Mouse (Mus musculus): Measurements from ENCODE around the gene Olfr90.
A peak's percentile ranks its signal among the peaks of the same experiment; 100 is the strongest.

Olfr90 gene

GRCm38 (mm10) chr17:37062101-37062641, 26.1 kb downstream of the Olfr90 start:
- ATAC-seq (ENCODE audit: low TSS enrichment), result peak; percentile 76

- ATAC-seq (ENCODE audit: low TSS enrichment), result no peak
These were observed 26.9 kb downstream of the Olfr90 start for GRCm38 (mm10) chr17:37061435-37061834.

GRCm38 (mm10) chr17:37056957-37057356, 31.3 kb downstream of the Olfr90 start:
- ATAC-seq (ENCODE audit: low TSS enrichment), result no peak

GRCm38 (mm10) chr17:37051745-37052144, 36.6 kb downstream of the Olfr90 start:
- no peak for ATAC-seq (ENCODE audit: low TSS enrichment)

GRCm38 (mm10) chr17:37050876-37051275, 37.4 kb downstream of the Olfr90 start:
- no peak for ATAC-seq (ENCODE audit: low TSS enrichment)

- ATAC-seq (ENCODE audit: low TSS enrichment), result peak; percentile 47
These were observed 37.9 kb downstream of the Olfr90 start for GRCm38 (mm10) chr17:37050399-37050798.

- ATAC-seq (ENCODE audit: low TSS enrichment), result peak; percentile 17
These were observed 38.6 kb downstream of the Olfr90 start for GRCm38 (mm10) chr17:37049570-37050310.

- ATAC-seq (ENCODE audit: low TSS enrichment), result no peak
These were observed 39.9 kb downstream of the Olfr90 start for GRCm38 (mm10) chr17:37048383-37048782.

GRCm38 (mm10) chr17:37047981-37048380, 40.3 kb downstream of the Olfr90 start:
- no peak for ATAC-seq (ENCODE audit: low TSS enrichment)

GRCm38 (mm10) chr17:37047332-37047976, 40.8 kb downstream of the Olfr90 start:
- ATAC-seq (ENCODE audit: low TSS enrichment), result no peak

GRCm38 (mm10) chr17:37046312-37047112, 41.8 kb downstream of the Olfr90 start:
- ATAC-seq (ENCODE audit: low TSS enrichment), result peak; percentile 4

GRCm38 (mm10) chr17:37045611-37046311, 42.5 kb downstream of the Olfr90 start, which contains the start of gene Gabbr1:
Gene Gabbr1 (plus strand): TSS chr17:37045966.
- ATAC-seq (ENCODE audit: low TSS enrichment), result peak; percentile 60

- no peak for ATAC-seq (ENCODE audit: low TSS enrichment)
These were observed 43.6 kb downstream of the Olfr90 start for GRCm38 (mm10) chr17:37044651-37045244.

GRCm38 (mm10) chr17:37039127-37039894, 49.0 kb downstream of the Olfr90 start:
- peak; percentile 72 for ATAC-seq (ENCODE audit: low TSS enrichment)
